Mouse (Mus musculus): ENCODE results near the gene Tbc1d22a.

DNA sequence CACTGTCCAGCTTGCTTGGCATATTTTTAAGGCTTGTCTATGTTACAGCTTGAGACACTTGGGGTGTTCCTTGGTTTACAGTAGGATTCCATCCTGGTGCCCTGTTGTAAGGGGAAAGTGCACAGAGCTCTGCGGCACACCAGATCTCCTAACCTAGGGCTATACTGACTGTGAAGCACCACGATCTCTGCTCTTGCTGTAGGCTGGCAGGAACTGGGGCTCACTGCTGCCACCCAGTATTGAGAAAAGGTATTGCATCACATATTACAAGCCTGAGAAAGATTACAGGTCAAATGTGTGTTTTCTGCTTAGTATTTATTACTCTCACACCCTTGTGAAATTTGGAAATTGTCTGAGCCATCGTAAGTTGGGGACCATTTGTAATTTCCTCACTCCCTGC is 13.9 kb downstream of the Tbc1d22a start:
- no peak for TF ChIP-seq POLR2A (IDR thresholded peaks at IDR 0.05; ENCODE audit: control insufficient read depth, extremely low read depth, insufficient read depth, low read length, poor library complexity)
- TF ChIP-seq CTCF (IDR thresholded peaks at IDR 0.05; ENCODE audit: borderline replicate concordance, control insufficient read depth, extremely low read depth, insufficient read depth, low read length, poor library complexity), result no peak

Data from thymus, adult 2 months (tissue).